Mouse (Mus musculus): ENCODE measurements around the gene Zhx3.

DNA sequence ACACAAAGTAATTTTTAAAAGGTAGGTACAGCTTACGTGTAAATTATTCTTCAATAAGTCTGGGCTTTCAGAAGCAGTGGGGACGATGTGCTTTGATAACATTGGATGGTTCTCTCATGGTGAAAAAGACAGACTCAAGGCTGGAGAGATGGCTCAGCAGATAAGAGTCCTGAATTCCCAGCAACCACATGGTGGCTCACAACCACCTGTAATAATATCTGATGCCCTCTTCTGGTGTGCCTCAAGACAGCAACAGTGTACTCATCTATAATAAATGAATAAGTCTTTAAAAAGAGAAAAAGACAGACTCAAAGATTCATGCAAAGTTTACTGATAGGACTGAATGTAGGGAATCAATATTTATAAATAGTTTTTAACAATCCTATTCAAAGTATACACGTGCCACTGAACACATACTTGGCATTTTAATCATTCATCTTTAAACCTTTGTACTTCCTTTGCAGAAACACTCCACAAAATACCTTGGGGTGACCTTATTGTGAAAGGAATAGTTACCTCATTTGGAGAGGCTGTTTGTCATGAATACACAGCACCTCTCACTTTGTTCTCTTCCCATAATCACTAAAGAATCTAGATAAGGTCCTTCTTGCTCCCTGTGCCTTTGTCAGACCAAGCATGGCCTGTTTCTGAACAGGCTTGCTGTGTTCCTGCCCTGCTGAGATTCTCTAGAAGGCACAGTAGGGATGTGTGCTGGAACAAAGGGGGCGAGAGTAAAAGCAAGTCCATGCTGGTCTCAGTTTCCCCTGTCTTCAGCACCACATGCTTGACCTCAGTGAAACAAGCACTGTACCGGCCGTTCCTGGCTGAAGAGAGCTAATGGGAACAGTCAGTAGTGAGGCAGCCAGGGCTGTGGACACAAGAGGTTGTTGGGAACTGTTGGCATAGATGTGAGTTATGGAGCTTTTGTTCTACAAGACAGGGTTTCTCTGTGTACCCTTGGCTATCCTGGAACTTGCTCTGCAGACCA, 146.6 kb downstream of the Zhx3 start:
- TF ChIP-seq HCFC1 (IDR thresholded peaks at IDR 0.05; ENCODE audit: borderline replicate concordance, insufficient read depth, low read length) = no peak
- no peak for TF ChIP-seq MAFK (IDR thresholded peaks at IDR 0.05; ENCODE audit: insufficient read depth, low read depth, low read length)
- no peak for TF ChIP-seq ZC3H11A (IDR thresholded peaks at IDR 0.05; ENCODE audit: borderline replicate concordance, low read depth, low read length)
- no peak for TF ChIP-seq CHD2 (IDR thresholded peaks at IDR 0.05; ENCODE audit: low read depth, low read length)
